Mouse (Mus musculus): ENCODE measurements around the gene Ccr1. TPM values are rescaled to one million over a fixed set of nuclear protein-coding genes. Genes with fewer than 3 reads are reported as not detected.

Ccr1 gene
- 0.70 TPM for total RNA-seq (2023)

GRCm38 (mm10) chr9:123968290-123968912 lies at the start of gene Ccr1:
TSS of gene Ccr1 (minus strand) at chr9:123968692.

GRCm38 (mm10) chr9:123978308-123978707 lies 9.8 kb upstream of the Ccr1 start, which contains the start of gene Ccr1l1:
TSS of gene Ccr1l1 (minus strand) at chr9:123978408.

Other genes with a start within 250 kb of the Ccr1 start
- 1.1 TPM for gene Cxcr6, start 162.2 kb downstream of the Ccr1 start, total RNA-seq (2023)
- gene Fyco1, start 116.8 kb downstream of the Ccr1 start, total RNA-seq (2023), result 33.9 TPM
- gene Xcr1, start 106.7 kb downstream of the Ccr1 start, total RNA-seq (2023), result 0.29 TPM
- not detected for gene Ccr1l1, start 9.7 kb upstream of the Ccr1 start, total RNA-seq (2023)
- gene Ccr3, start 53.3 kb upstream of the Ccr1 start, total RNA-seq (2023), result 1.7 TPM
- 1.6 TPM for gene Ccr2, start 133.3 kb upstream of the Ccr1 start, total RNA-seq (2023)
- 7.7 TPM for gene Ccr5, start 152.9 kb upstream of the Ccr1 start, total RNA-seq (2023)

Measured in CD4-positive naive resting alpha-beta T cell, adult 76 days (primary cell).